Mouse (Mus musculus) MEL (cell line): ENCODE results near the gene Pmm2. TPM values are rescaled to one million over a fixed set of nuclear protein-coding genes. Genes with fewer than 3 reads are reported as not detected.

Source experiments
- DNase-seq: peaks from one replicate; pipeline ENCODE4 v3.0.0; 2011; ENCODE audit warnings: low read depth, low spot score
- H3K27ac ChIP-seq: 2 replicates; pipeline ENCODE4 v1.5.1; 2012; ENCODE audit warnings: low read depth, mild to moderate bottlenecking, control low read depth, low read length, moderate library complexity; ENCODE audit not compliant: control insufficient read depth
- H3K27me3 ChIP-seq, 2 experiments: fragments of 150-350 bp in 1 of 2; sonication (generic) in 1 of 2; 2 replicates each; pipeline ENCODE4 v1.6.1; 2012; ENCODE audit warnings: low read length in 2 of 2, mild to moderate bottlenecking in 2 of 2, improper control_type of control experiment in 1 of 2, moderate library complexity in 1 of 2; ENCODE audit not compliant: insufficient read depth in 2 of 2, control insufficient read depth in 1 of 2
- H3K36me3 ChIP-seq, 2 experiments: 2 replicates each; pipeline ENCODE4 v1.6.1; 2012 to 2014; ENCODE audit warnings: low read length in 2 of 2, improper control_type of control experiment in 1 of 2, inconsistent platforms in 1 of 2, mild to moderate bottlenecking in 1 of 2; ENCODE audit not compliant: insufficient read depth in 2 of 2, control insufficient read depth in 1 of 2
- H3K4me1 ChIP-seq, 2 experiments: fragments of 150-350 bp in 1 of 2; sonication (generic) in 1 of 2; 2 replicates each; pipeline ENCODE4 v1.6.1; 2012; ENCODE audit warnings: low read length in 2 of 2, improper control_type of control experiment in 1 of 2, mild to moderate bottlenecking in 1 of 2; ENCODE audit not compliant: insufficient read depth in 2 of 2, control insufficient read depth in 1 of 2
- H3K4me3 ChIP-seq, 2 experiments: fragments of 150-350 bp in 1 of 2; sonication (generic) in 1 of 2; 2 replicates each; pipeline ENCODE4 v1.5.1; 2012; ENCODE audit warnings: low read depth in 2 of 2, low read length in 2 of 2, mild to moderate bottlenecking in 2 of 2, moderate library complexity in 2 of 2, control low read depth in 1 of 2, improper control_type of control experiment in 1 of 2; ENCODE audit not compliant: control insufficient read depth in 1 of 2, insufficient read depth in 1 of 2
- H3K79me2 ChIP-seq: 2 replicates; pipeline ENCODE4 v1.6.1; 2012; ENCODE audit warnings: mild to moderate bottlenecking, low read length, moderate library complexity; ENCODE audit not compliant: control insufficient read depth, poor library complexity, insufficient read depth
- H3K9ac ChIP-seq: 2 replicates; pipeline ENCODE4 v1.6.1; 2012; ENCODE audit warnings: low read depth, mild to moderate bottlenecking, control low read depth, low read length, moderate library complexity; ENCODE audit not compliant: control insufficient read depth, poor library complexity, severe bottlenecking
- H3K9me3 ChIP-seq: fragments of 150-350 bp; sonication (generic); replicated peaks from 2 replicates; pipeline ENCODE4 v1.6.1; 2012; ENCODE audit warnings: mild to moderate bottlenecking, low read length, improper control_type of control experiment, moderate library complexity; ENCODE audit not compliant: insufficient read depth
- BHLHE40 ChIP-seq: IDR thresholded peaks from 2 replicates; pipeline ENCODE4 v1.6.1; 2012; ENCODE audit warnings: low read depth, mild to moderate bottlenecking, inconsistent platforms, low read length, improper control_type of control experiment, borderline replicate concordance
- CHD1 ChIP-seq: IDR thresholded peaks from 2 replicates; pipeline ENCODE4 v1.6.1; 2012; ENCODE audit warnings: low read depth, mild to moderate bottlenecking, inconsistent platforms, low read length, improper control_type of control experiment
- E2F4 ChIP-seq: IDR thresholded peaks from 2 replicates; pipeline ENCODE4 v1.6.1; 2011; ENCODE audit warnings: low read depth, low read length, improper control_type of control experiment, borderline replicate concordance
- ETS1 ChIP-seq: IDR thresholded peaks from 2 replicates; pipeline ENCODE4 v1.6.1; 2012; ENCODE audit warnings: low read depth, mild to moderate bottlenecking, inconsistent platforms, low read length, improper control_type of control experiment, moderate library complexity
- GABPA ChIP-seq: IDR thresholded peaks from 2 replicates; pipeline ENCODE4 v1.6.1; 2012; ENCODE audit warnings: low read depth, mild to moderate bottlenecking, inconsistent platforms, low read length, improper control_type of control experiment, moderate library complexity
- KAT2A ChIP-seq: conservative IDR thresholded peaks from 2 replicates; pipeline ENCODE4 v1.6.1; 2012; ENCODE audit warnings: low read depth, low read length, improper control_type of control experiment, inconsistent platforms
- MAFK ChIP-seq: IDR thresholded peaks from 2 replicates; pipeline ENCODE4 v1.6.1; 2011; ENCODE audit warnings: low read depth, mild to moderate bottlenecking, low read length, improper control_type of control experiment, borderline replicate concordance
- MAX ChIP-seq: IDR thresholded peaks from 2 replicates; pipeline ENCODE4 v1.6.1; 2011; ENCODE audit warnings: low read length, improper control_type of control experiment
- MAZ ChIP-seq: IDR thresholded peaks from 2 replicates; pipeline ENCODE4 v1.6.1; 2012; ENCODE audit warnings: low read depth, mild to moderate bottlenecking, inconsistent platforms, low read length, improper control_type of control experiment
- MYB ChIP-seq: IDR thresholded peaks from 2 replicates; pipeline ENCODE4 v1.6.1; 2011; ENCODE audit warnings: mild to moderate bottlenecking, low read depth, low read length, improper control_type of control experiment
- MYC ChIP-seq: IDR thresholded peaks from 2 replicates; pipeline ENCODE4 v1.6.1; 2011; ENCODE audit warnings: low read depth, mild to moderate bottlenecking, low read length, improper control_type of control experiment, moderate library complexity
- NELFE ChIP-seq: IDR thresholded peaks from 2 replicates; pipeline ENCODE4 v1.6.1; 2011; ENCODE audit warnings: low read depth, low read length, improper control_type of control experiment
- NRF1 ChIP-seq: IDR thresholded peaks from 2 replicates; pipeline ENCODE4 v1.6.1; 2014; ENCODE audit warnings: low read depth, mild to moderate bottlenecking, inconsistent platforms, low read length, improper control_type of control experiment, moderate library complexity; ENCODE audit not compliant: poor library complexity, insufficient read depth, severe bottlenecking
- POLR2AphosphoS2 ChIP-seq: IDR thresholded peaks from 2 replicates; pipeline ENCODE4 v1.6.1; 2011; ENCODE audit warnings: low read length, improper control_type of control experiment
- POLR2AphosphoS5 ChIP-seq: IDR thresholded peaks from 2 replicates; pipeline ENCODE4 v1.6.1; 2012; ENCODE audit warnings: low read depth, borderline replicate concordance, mild to moderate bottlenecking, inconsistent platforms, low read length, moderate library complexity, mixed read lengths
- RCOR1 ChIP-seq: IDR thresholded peaks from 2 replicates; pipeline ENCODE4 v1.6.1; 2012; ENCODE audit warnings: low read depth, mild to moderate bottlenecking, inconsistent platforms, low read length, improper control_type of control experiment
- SMC3 ChIP-seq: IDR thresholded peaks from 2 replicates; pipeline ENCODE4 v1.6.1; 2011; ENCODE audit warnings: low read depth, low read length, improper control_type of control experiment
- TAL1 ChIP-seq: IDR thresholded peaks from 2 replicates; pipeline ENCODE4 v1.6.1; 2012; ENCODE audit warnings: mild to moderate bottlenecking, inconsistent platforms, low read length, moderate library complexity, mixed read lengths
- TCF12 ChIP-seq: IDR thresholded peaks from 2 replicates; pipeline ENCODE4 v1.6.1; 2014; ENCODE audit warnings: low read depth, mild to moderate bottlenecking, inconsistent platforms, low read length, improper control_type of control experiment, moderate library complexity
- UBTF ChIP-seq: IDR thresholded peaks from 2 replicates; pipeline ENCODE4 v1.6.1; 2012; ENCODE audit warnings: low read depth, mild to moderate bottlenecking, inconsistent platforms, low read length, improper control_type of control experiment, moderate library complexity, borderline replicate concordance; ENCODE audit not compliant: insufficient read depth
- ZMIZ1 ChIP-seq: IDR thresholded peaks from 2 replicates; pipeline ENCODE4 v1.6.1; 2012; ENCODE audit warnings: low read depth, mild to moderate bottlenecking, inconsistent platforms, low read length, improper control_type of control experiment, moderate library complexity
- polyA plus RNA-seq, 2 experiments: library from polyadenylated mRNA; stranded (reverse) in 1 of 2; unstranded in 1 of 2; fragments of >175 nt in 1 of 2; fragments of >200 nt in 1 of 2; gene quantifications; 2 replicates each; pipeline versions ENCODE4 v1.2.1 to v1.2.4; 2012; ENCODE audit warnings: low replicate concordance in 2 of 2, low read depth in 1 of 2; ENCODE audit not compliant: insufficient read length in 2 of 2, insufficient read depth in 1 of 2, missing spikeins in 1 of 2
- total RNA-seq: library from RNA; depleted of rRNA; stranded (reverse); fragments of 300-350 nt; gene quantifications from 2 replicates; pipeline ENCODE4 v1.2.3, GENCODE M21; 2012

Gene Pmm2
- total and polyA plus RNA-seq, 3 experiments: 53.4 to 96.0 TPM; not detected in 1

GRCm38 (mm10) chr16:8669432-8669831 lies 32.0 kb downstream of the Pmm2 start:
- peaks cover 0 to 16% of the 10 kb centered on the region in 2 experiments; a peak in 2 of 4 replicates for H3K36me3 ChIP-seq
- peaks cover 6 to 32% of the 10 kb centered on the region in 2 experiments for H3K4me1 ChIP-seq
- no peak overlapping the region for H3K4me3 ChIP-seq
- no peak for DNase-seq
- H3K9me3 ChIP-seq: no peaks in the 10 kb centered on the region
- H3K79me2 ChIP-seq: no peaks in the 10 kb centered on the region; the same call in none of the 2 replicates
- no peak overlapping the region for H3K9ac ChIP-seq
- no peak for TF ChIP-seq UBTF
- no peak for TF ChIP-seq TAL1
- no peak for TF ChIP-seq NELFE
- TF ChIP-seq NRF1: no peak
- TF ChIP-seq MYB: no peak
- no peak for TF ChIP-seq POLR2AphosphoS5
- TF ChIP-seq ETS1: no peak
- TF ChIP-seq POLR2AphosphoS2: no peak
- no peak for TF ChIP-seq ZMIZ1
- TF ChIP-seq KAT2A: no peak
- no peak for TF ChIP-seq MAX
- no peak for TF ChIP-seq GABPA
- TF ChIP-seq E2F4: no peak
- TF ChIP-seq TCF12: no peak
- no peak for TF ChIP-seq MAFK
- TF ChIP-seq BHLHE40: no peak
- no peak for TF ChIP-seq RCOR1
- TF ChIP-seq CHD1: no peak
- H3K27me3 ChIP-seq: no peaks in the 10 kb centered on the region
- H3K27ac ChIP-seq: no peak overlapping the region

GRCm38 (mm10) chr16:8670041-8671035 lies 32.9 kb downstream of the Pmm2 start:
- peaks cover 6 to 33% of the 10 kb centered on the region in 2 experiments for H3K4me1 ChIP-seq
- no peak for TF ChIP-seq MYB
- no peak for TF ChIP-seq MYC
- no peak for TF ChIP-seq CHD1
- 0 out of 2 replicates have a peak, but pooled peaks have one; percentile 10 for TF ChIP-seq MAZ
- no peak for TF ChIP-seq SMC3
- TF ChIP-seq POLR2AphosphoS2: no peak
- no peak for TF ChIP-seq RCOR1
- TF ChIP-seq, all 39 proteins: peak for 1
- DNase-seq: peak; percentile 50
- no peak overlapping the region for H3K27ac ChIP-seq
- H3K9ac ChIP-seq: no peak overlapping the region
- peaks cover 0 to 16% of the 10 kb centered on the region in 2 experiments; a peak in 2 of 4 replicates for H3K36me3 ChIP-seq
- H3K9me3 ChIP-seq: no peaks in the 10 kb centered on the region
- H3K27me3 ChIP-seq: no peaks in the 10 kb centered on the region
- peak overlapping the region in 1 of 2 experiments; percentile 43; a peak in 1 of 4 replicates for H3K4me3 ChIP-seq
- no peaks in the 10 kb centered on the region; the same call in none of the 2 replicates for H3K79me2 ChIP-seq
